Mouse (Mus musculus): ENCODE measurements around the gene Tnfsf15. TPM values are rescaled to one million over a fixed set of nuclear protein-coding genes. Genes with fewer than 3 reads are reported as not detected.
A peak's percentile ranks its signal among the peaks of the same experiment; 100 is the strongest.

The Tnfsf15 gene
- total and polyA plus RNA-seq, 2 experiments from 2014 or later, result 0.04 to 0.26 TPM

DNA sequence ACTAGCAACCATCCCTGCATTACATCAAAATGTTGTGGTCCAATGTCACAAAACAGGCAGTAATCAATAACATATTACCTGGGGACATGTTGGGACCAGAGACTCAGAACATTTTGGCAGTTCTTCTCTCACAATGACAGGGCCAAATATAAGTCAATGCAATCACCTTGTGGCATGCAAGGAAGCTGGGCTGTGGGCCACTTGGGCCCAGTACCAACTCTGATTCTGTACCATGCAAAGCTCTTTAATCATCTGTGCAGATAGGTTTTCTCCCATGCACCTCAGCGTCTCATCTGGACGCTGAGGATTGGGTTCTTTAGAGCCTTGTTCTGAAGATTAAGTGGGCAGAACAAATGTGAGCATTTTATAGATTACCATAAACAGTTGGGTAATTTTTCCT is 13.6 kb downstream of the Tnfsf15 start:
- TF ChIP-seq CTCF (IDR thresholded peaks at IDR 0.05; ENCODE audit: low read depth), result no peak
- Histone ChIP-seq H3K27me3 (ENCODE audit: insufficient read depth, low read length) (no peaks in the 10 kb centered on the region), H3K4me2 (ENCODE audit: low read depth, low read length) (no peak overlapping the region), H3K4me3 (ENCODE audit: low read length) (no peak overlapping the region), H3K9me3 (ENCODE audit: low read length) (no peaks in the 10 kb centered on the region), H3K36me3 (ENCODE audit: insufficient read depth, low read length) (no peaks in the 10 kb centered on the region), H3K27ac (no peak overlapping the region), H3K9ac (replicated peaks; ENCODE audit: low read length) (no peak overlapping the region), H3K4me1 (ENCODE audit: insufficient read depth, low read length) (no peaks in the 10 kb centered on the region)
- ATAC-seq (no peak), DNase-seq (ENCODE audit: low spot score) (peak; percentile 21)
- 54% methylated on average over 2 of the region's 2 CpGs for WGBS

- no peak for DNase-seq (ENCODE audit: low spot score)
- 51% methylated on average over 4 of the region's 4 CpGs for WGBS
- no peaks in the 10 kb centered on the region for H3K36me3 ChIP-seq (ENCODE audit: insufficient read depth, low read length)
- no peak overlapping the region for H3K9ac ChIP-seq (replicated peaks; ENCODE audit: low read length)
- no peak overlapping the region for H3K4me3 ChIP-seq (ENCODE audit: low read length)
- no peak overlapping the region for H3K4me2 ChIP-seq (ENCODE audit: low read depth, low read length)
- H3K27me3 ChIP-seq (ENCODE audit: insufficient read depth, low read length), result no peaks in the 10 kb centered on the region
- H3K4me1 ChIP-seq (ENCODE audit: insufficient read depth, low read length), result no peaks in the 10 kb centered on the region
- no peak overlapping the region for H3K27ac ChIP-seq
- no peak for TF ChIP-seq CTCF (IDR thresholded peaks at IDR 0.05; ENCODE audit: low read depth)
- no peak for ATAC-seq
- no peaks in the 10 kb centered on the region for H3K9me3 ChIP-seq (ENCODE audit: low read length)
These were observed 18.2 kb downstream of the Tnfsf15 start for GRCm38 (mm10) chr4:63726727-63727126.

GRCm38 (mm10) chr4:63725981-63726380 is 18.9 kb downstream of the Tnfsf15 start:
- no peak overlapping the region for H3K9ac ChIP-seq (replicated peaks; ENCODE audit: low read length)
- H3K27ac ChIP-seq, result no peak overlapping the region
- no peaks in the 10 kb centered on the region for H3K9me3 ChIP-seq (ENCODE audit: low read length)
- H3K4me3 ChIP-seq (ENCODE audit: low read length), result no peak overlapping the region
- 53% methylated on average over 5 of the region's 5 CpGs for WGBS
- H3K4me1 ChIP-seq (ENCODE audit: insufficient read depth, low read length), result no peaks in the 10 kb centered on the region
- DNase-seq (ENCODE audit: low spot score), result no peak
- H3K36me3 ChIP-seq (ENCODE audit: insufficient read depth, low read length), result no peaks in the 10 kb centered on the region
- no peaks in the 10 kb centered on the region for H3K27me3 ChIP-seq (ENCODE audit: insufficient read depth, low read length)
- H3K4me2 ChIP-seq (ENCODE audit: low read depth, low read length), result no peak overlapping the region
- TF ChIP-seq CTCF (IDR thresholded peaks at IDR 0.05; ENCODE audit: low read depth), result no peak
- ATAC-seq, result no peak

GRCm38 (mm10) chr4:63717922-63718643 is 26.8 kb downstream of the Tnfsf15 start:
- ATAC-seq, result 0 out of 2 replicates have a peak, but pooled peaks have one; percentile 29
- WGBS, result 51% methylated on average over 8 of the region's 8 CpGs
- Histone ChIP-seq H3K36me3 (ENCODE audit: insufficient read depth, low read length) (no peaks in the 10 kb centered on the region), H3K4me3 (ENCODE audit: low read length) (no peak overlapping the region), H3K27me3 (ENCODE audit: insufficient read depth, low read length) (no peaks in the 10 kb centered on the region), H3K4me2 (ENCODE audit: low read depth, low read length) (no peak overlapping the region), H3K9ac (replicated peaks; ENCODE audit: low read length) (no peak overlapping the region), H3K9me3 (ENCODE audit: low read length) (no peaks in the 10 kb centered on the region), H3K4me1 (ENCODE audit: insufficient read depth, low read length) (no peaks in the 10 kb centered on the region), H3K27ac (no peak overlapping the region)
- peak; percentile 32 for DNase-seq (ENCODE audit: low spot score)
- no peak for TF ChIP-seq CTCF (IDR thresholded peaks at IDR 0.05; ENCODE audit: low read depth)

DNA sequence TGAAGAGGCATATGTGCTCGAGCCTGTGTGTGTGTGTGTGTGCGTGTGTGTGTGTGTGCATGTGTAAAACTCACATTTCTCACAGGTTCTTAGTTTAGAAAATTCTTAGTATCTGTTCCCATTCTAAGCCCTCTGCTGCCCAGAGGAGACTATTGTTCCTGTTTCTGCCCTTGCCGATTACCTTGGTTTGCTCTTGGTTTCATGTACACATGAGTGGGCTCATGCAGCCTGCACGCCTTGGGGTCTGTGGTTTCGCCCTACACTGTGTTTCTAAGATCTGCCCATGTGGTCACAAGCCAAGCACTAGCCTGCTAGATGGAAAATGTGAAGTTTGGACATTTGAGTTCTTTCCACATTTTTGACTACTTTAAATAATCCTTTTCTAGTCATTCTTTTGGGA is 33.0 kb downstream of the Tnfsf15 start:
- WGBS, result 90% methylated on average over 5 of the region's 5 CpGs

DNA sequence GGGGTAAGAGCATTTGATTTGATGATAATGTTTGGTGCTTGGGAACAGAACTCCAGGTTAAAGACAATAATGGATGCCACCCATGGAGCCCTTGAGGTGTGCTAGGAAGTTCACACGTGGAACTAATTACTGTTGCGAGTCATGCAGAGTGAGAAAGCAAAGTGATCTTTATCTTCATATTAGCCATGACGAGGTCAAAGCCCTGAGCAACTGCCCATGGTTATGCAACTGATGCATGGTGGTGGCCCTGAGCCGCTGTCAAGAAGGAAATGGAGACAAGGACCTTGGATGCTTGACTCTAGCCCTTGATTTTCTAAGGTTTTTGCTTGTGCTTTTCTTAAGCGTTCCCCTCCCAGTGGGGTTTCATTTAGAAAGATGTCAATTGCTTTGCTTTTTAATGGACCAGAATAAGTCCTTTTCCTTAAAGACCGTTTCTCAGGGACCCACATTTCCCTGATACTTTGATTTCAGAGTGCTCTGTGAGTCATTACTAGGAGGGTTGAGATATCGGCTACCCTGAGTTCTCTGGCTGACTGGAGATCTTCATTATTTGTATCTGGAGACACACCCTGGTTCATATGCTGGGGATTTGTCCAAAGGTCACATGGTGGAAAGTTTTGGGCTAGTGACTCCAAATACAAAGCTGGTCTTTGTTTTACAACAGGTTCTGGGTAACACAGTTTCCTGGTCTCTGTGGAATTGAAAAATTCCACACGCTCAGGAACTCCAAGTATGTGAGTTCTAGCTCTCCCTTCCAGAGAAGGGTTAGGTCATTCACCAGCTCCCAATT is 34.3 kb downstream of the Tnfsf15 start:
- no peak overlapping the region for H3K4me2 ChIP-seq (ENCODE audit: low read depth, low read length)
- no peaks in the 10 kb centered on the region for H3K27me3 ChIP-seq (ENCODE audit: insufficient read depth, low read length)
- DNase-seq (ENCODE audit: low spot score), result no peak
- no peaks in the 10 kb centered on the region for H3K4me1 ChIP-seq (ENCODE audit: insufficient read depth, low read length)
- H3K27ac ChIP-seq, result no peak overlapping the region
- H3K36me3 ChIP-seq (ENCODE audit: insufficient read depth, low read length), result no peaks in the 10 kb centered on the region
- H3K9me3 ChIP-seq (ENCODE audit: low read length), result no peaks in the 10 kb centered on the region
- ATAC-seq, result no peak
- no peak for TF ChIP-seq CTCF (IDR thresholded peaks at IDR 0.05; ENCODE audit: low read depth)
- no peak overlapping the region for H3K4me3 ChIP-seq (ENCODE audit: low read length)
- 52% methylated on average over 8 of the region's 8 CpGs for WGBS
- H3K9ac ChIP-seq (replicated peaks; ENCODE audit: low read length), result no peak overlapping the region

More for the DNA sequence above, 33.0 kb downstream of the Tnfsf15 start:
- Histone ChIP-seq H3K27me3 (ENCODE audit: insufficient read depth, low read length) (no peaks in the 10 kb centered on the region), H3K9me3 (ENCODE audit: low read length) (no peaks in the 10 kb centered on the region), H3K4me3 (ENCODE audit: low read length) (no peak overlapping the region), H3K4me2 (ENCODE audit: low read depth, low read length) (no peak overlapping the region), H3K4me1 (ENCODE audit: insufficient read depth, low read length) (no peaks in the 10 kb centered on the region), H3K36me3 (ENCODE audit: insufficient read depth, low read length) (no peaks in the 10 kb centered on the region), H3K27ac (no peak overlapping the region), H3K9ac (replicated peaks; ENCODE audit: low read length) (no peak overlapping the region)
- DNase-seq (ENCODE audit: low spot score), result no peak
- TF ChIP-seq CTCF (IDR thresholded peaks at IDR 0.05; ENCODE audit: low read depth), result no peak
- no peak for ATAC-seq

Measured in hindbrain, postnatal 0 days (tissue).